Mouse (Mus musculus) neural tube, embryonic 14.5 days (tissue): ENCODE measurements around the gene Wdr92. TPM values are rescaled to one million over a fixed set of nuclear protein-coding genes. Genes with fewer than 3 reads are reported as not detected.

Experiments used
- ATAC-seq: fragments of 200-750 bp; cut with Nextera tagmentation; 2 replicates; pipeline ENCODE4 v1.8.0; 2017; ENCODE audit warnings: low read depth, mild to moderate bottlenecking, moderate TSS enrichment, moderate library complexity
- H3K27ac ChIP-seq: fragments of 300-500 bp; sonication (generic); 2 replicates; pipeline ENCODE4 v1.5.1; 2014; ENCODE audit warnings: low read depth, mild to moderate bottlenecking, control low read depth, low read length, moderate library complexity, mixed read lengths
- H3K27me3 ChIP-seq: fragments of 300-500 bp; sonication (generic); 2 replicates; pipeline ENCODE4 v1.6.1; 2014; ENCODE audit warnings: low read length; ENCODE audit not compliant: control insufficient read depth, insufficient read depth
- H3K36me3 ChIP-seq: fragments of 300-500 bp; sonication (generic); 2 replicates; pipeline ENCODE4 v1.6.1; 2014; ENCODE audit warnings: low read length, mixed read lengths; ENCODE audit not compliant: control insufficient read depth, insufficient read depth
- H3K4me1 ChIP-seq: fragments of 300-500 bp; sonication (generic); 2 replicates; pipeline ENCODE4 v1.6.1; 2014; ENCODE audit warnings: low read length; ENCODE audit not compliant: control insufficient read depth, insufficient read depth
- H3K4me2 ChIP-seq: fragments of 300-500 bp; sonication (generic); 2 replicates; pipeline ENCODE4 v1.6.1; 2014; ENCODE audit warnings: mild to moderate bottlenecking, low read depth, low read length, control low read depth
- H3K4me3 ChIP-seq: fragments of 300-500 bp; sonication (generic); 2 replicates; pipeline ENCODE4 v1.5.1; 2014; ENCODE audit warnings: low read depth, low read length, control low read depth, mixed read lengths
- H3K9ac ChIP-seq: fragments of 300-500 bp; sonication (generic); replicated peaks from 2 replicates; pipeline ENCODE4 v1.6.1; 2014; ENCODE audit warnings: low read depth, mild to moderate bottlenecking, control low read depth, low read length, mixed read lengths
- H3K9me3 ChIP-seq: fragments of 300-500 bp; sonication (generic); 2 replicates; pipeline ENCODE4 v1.6.1; 2016; ENCODE audit warnings: low read length; ENCODE audit not compliant: control insufficient read depth
- WGBS: fragments of 180-500 bp; shearing (Covaris S2); extraction: QIAGEN DNeasy Blood & Tissue Kit; methylation state at CpG from one replicate; pipeline ENCODE4 v1.1.7; 2014; 5-methylcytosine and 5-hydroxymethylcytosine counted together
- polyA plus RNA-seq: library from polyadenylated mRNA; unstranded; fragments of >200 nt; fragmentation: Nextera tagmentation; extraction: Ambion mirVana; gene quantifications from 2 replicates; pipeline ENCODE4 v1.2.1, GENCODE M21; 2014

The Wdr92 gene
- 18.4 and 20.4 TPM in 2 replicates for polyA plus RNA-seq

DNA sequence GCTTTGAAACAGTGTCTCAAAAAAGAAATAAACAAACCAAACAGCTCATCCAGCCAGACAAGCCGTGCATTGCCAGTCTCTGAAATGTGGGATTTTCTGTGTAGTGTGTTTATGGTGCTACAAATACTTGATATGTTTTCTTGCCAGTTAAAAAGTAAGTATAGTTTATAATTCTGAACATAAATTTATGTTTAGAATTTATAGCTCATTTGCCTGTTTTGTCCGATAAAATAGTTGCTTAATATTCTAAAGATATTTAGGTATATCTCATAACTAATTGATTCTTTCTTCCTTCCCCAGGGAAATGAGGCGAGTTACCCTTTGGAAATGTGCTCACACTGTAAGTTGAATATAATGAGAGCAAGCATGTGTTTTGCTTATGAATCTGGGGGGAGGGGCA is at the start of gene Wdr92:
TSS of gene Wdr92 (plus strand) at position 301 of the 400 bp plus-strand sequence.
- no peaks in the 10 kb centered on the region for H3K27me3 ChIP-seq
- no peaks in the 10 kb centered on the region for H3K36me3 ChIP-seq
- no peak within 1 kb of the TSS for H3K9ac ChIP-seq
- no peak within 1 kb of the TSS for H3K4me2 ChIP-seq
- no peaks in the 10 kb centered on the region for H3K9me3 ChIP-seq
- H3K27ac ChIP-seq: no peak within 1 kb of the TSS
- WGBS: 68% methylated on average over 3 of the region's 3 CpGs
- ATAC-seq: no peak
- no peaks in the 10 kb centered on the region for H3K4me1 ChIP-seq
- H3K4me3 ChIP-seq: no peak within 1 kb of the TSS

DNA sequence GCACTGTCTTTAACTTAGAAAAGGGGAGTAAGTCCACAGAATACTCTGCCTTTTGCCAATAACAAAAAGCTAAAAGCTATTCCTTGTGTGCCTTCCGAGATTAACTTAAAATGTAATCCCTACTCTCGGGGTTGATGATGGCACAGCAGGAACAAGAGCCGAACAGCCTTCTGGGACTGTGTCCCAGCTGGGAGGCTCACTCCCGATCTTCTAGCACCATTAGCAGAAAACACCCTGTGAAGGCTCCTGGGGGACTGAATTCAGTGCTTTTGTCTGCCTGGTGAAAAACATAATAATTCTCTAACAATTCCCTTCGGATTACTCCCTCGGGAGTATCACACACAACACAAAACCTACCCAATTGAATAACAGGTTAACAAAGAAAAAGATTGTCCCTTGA is 46.3 kb upstream of the Wdr92 start:
- no peak for ATAC-seq
- no peaks in the 10 kb centered on the region for H3K27me3 ChIP-seq
- no peak overlapping the region for H3K9ac ChIP-seq
- H3K4me3 ChIP-seq: no peak overlapping the region
- WGBS: 18% methylated on average over 6 of the region's 6 CpGs
- no peak overlapping the region for H3K27ac ChIP-seq
- no peaks in the 10 kb centered on the region for H3K9me3 ChIP-seq
- H3K4me1 ChIP-seq: no peaks in the 10 kb centered on the region
- H3K36me3 ChIP-seq: no peaks in the 10 kb centered on the region
- H3K4me2 ChIP-seq: no peak overlapping the region

DNA sequence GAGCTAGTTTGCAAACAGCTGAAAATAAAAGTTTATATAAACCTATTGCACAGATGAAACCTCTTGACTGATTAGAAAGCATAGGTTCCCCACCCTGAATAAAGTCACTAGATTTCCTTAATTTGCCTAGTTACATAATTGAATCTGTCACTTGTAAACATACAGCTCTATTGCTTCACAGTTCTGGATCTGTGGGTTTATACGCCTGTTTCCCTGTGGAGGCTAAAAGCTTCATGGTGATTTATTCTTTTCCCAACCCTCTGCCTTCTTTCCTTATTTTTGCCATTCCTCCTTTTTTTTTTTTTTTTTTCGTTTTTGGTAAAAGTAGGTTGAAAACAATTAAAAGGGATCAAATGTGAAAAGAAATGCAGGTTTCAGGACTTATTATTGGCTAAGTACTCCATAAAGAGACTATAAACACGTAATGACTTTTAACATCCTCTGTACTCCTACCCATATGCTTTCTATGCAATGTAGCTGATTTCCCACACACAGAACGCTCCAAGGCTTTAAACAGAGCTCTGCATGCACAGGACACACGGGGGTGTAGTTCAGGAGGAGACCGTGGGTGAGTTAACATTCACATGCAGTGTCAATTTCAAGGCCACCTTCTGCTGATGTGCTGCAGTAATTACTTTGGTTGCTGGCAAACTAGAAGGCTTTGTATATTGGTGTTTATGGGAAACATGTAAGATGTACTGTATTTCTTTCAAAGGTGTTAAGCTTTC is 43.4 kb upstream of the Wdr92 start:
- ATAC-seq: no peak
- no peaks in the 10 kb centered on the region for H3K27me3 ChIP-seq
- no peaks in the 10 kb centered on the region for H3K36me3 ChIP-seq
- no peaks in the 10 kb centered on the region for H3K4me1 ChIP-seq
- H3K4me2 ChIP-seq: no peak overlapping the region
- H3K27ac ChIP-seq: no peak overlapping the region
- WGBS: 58% methylated on average over 6 of the region's 6 CpGs
- H3K4me3 ChIP-seq: no peak overlapping the region
- no peak overlapping the region for H3K9ac ChIP-seq
- no peaks in the 10 kb centered on the region for H3K9me3 ChIP-seq

DNA sequence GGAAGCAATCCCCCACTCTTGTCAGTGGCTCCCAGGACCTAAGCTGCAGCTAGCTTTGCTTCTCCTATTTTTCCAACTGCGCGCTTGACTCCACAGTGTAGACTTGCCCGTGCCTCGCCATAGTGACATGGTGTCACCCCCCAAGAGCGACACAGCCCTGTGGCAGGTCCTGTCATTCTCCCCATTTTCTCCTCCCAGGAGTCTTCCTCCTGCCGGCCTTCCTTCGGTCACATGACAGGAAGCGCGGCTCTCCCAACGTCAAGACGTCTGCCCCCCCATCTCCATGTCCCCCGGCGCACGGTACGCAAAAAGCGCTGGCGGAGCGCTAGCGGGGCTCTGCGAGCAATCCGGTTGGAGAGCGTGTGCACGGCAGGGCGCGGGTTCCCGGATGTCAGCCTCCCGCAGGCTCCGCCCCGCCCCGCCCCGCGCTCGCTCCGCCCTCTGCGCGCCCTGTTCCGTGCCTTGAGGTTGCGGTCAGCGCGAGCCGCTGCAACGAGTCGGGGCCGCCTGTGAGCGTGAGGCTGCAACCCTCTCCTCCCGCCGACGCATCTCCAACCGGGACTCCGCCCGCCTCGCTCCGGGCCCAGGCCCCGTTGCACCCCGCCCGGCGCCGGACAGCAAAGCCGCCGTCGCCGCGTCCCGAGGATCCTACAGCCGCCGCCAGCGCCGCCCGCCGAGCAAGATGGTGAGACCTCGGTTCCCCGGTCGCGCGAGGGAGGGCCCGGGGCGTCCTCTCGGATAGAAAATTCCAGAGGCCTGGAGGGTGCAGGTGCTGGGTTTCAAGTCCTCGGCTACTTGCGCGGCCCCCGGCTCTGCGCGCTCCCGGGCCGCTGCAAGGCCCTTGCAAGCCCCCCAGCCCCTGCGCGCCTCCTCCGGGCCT is 22.8 kb upstream of the Wdr92 start, which contains the start of gene Ppp3r1:
TSS of gene Ppp3r1 (plus strand) at position 406 of the 880 bp plus-strand sequence.
- Histone ChIP-seq H3K4me2 (peak within 1 kb of the TSS; percentile 73), H3K27ac (peak within 1 kb of the TSS; percentile 96), H3K9ac (peak within 1 kb of the TSS; percentile 98), H3K27me3 (no peaks in the 10 kb centered on the region), H3K9me3 (no peaks in the 10 kb centered on the region), H3K4me1 (peaks cover 17% of the 10 kb centered on the region), H3K36me3 (no peaks in the 10 kb centered on the region), H3K4me3 (peak within 1 kb of the TSS; percentile 97)
- WGBS: under 1% methylated on average over 84 of the region's 89 CpGs
- peak; percentile 98 for ATAC-seq

DNA sequence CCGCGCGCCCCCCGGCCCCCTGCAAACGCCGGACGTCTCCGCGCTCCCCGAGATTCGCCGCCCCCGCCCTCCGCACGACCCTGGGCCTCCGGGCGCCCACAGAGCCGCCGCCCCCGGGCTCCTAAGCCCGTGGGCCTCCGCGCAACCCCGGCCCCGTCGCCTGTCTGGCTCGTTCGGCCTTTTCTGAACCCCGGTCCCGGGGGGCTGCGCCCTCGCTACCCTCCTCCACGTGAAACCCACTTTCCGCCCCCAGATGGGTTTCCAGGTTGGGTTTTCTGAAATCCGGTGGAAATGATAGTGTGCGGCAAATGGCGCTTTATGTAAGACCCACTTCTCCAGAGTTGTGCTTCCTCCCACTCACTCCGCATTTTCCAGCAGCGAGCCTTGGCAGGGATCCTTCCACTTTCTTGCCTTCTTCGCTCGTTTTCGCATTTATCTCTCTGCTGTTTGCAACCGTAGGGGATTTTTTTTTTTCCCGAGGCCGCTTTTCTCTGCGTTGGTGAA is 22.1 kb upstream of the Wdr92 start:
- WGBS: under 1% methylated on average over 28 of the region's 46 CpGs
- no peaks in the 10 kb centered on the region for H3K27me3 ChIP-seq
- peaks cover 17% of the 10 kb centered on the region for H3K4me1 ChIP-seq
- H3K9me3 ChIP-seq: no peaks in the 10 kb centered on the region
- peak overlapping the region; percentile 97 for H3K4me3 ChIP-seq
- ATAC-seq: peak; percentile 38
- peak overlapping the region; percentile 73 for H3K4me2 ChIP-seq
- H3K36me3 ChIP-seq: no peaks in the 10 kb centered on the region
- H3K27ac ChIP-seq: peak overlapping the region; percentile 96
- H3K9ac ChIP-seq: peak overlapping the region; percentile 98

DNA sequence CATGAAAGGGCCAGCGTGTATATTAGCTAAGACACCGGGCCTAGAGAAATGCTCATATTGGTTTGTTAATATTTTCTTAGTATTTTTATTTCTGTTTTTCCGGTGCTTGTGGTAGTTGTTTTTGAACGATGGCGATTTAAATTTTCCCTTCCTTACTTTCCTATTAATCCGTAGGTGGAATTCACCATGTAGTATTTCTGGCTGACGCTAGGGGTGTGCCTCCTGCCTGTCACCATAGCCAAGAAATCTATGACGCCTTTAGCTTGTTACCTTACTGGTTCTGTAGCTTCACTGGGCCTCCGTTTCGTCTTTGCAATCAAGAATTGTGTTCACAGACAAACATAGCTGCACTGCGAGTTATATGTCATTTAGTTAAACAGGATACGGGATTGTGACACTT is 21.7 kb upstream of the Wdr92 start:
- peak overlapping the region; percentile 97 for H3K4me3 ChIP-seq
- peak overlapping the region; percentile 96 for H3K27ac ChIP-seq
- H3K9ac ChIP-seq: peak overlapping the region; percentile 98
- H3K36me3 ChIP-seq: no peaks in the 10 kb centered on the region
- no peaks in the 10 kb centered on the region for H3K9me3 ChIP-seq
- H3K27me3 ChIP-seq: no peaks in the 10 kb centered on the region
- WGBS: 3% methylated on average over 12 of the region's 12 CpGs
- peak overlapping the region; percentile 73 for H3K4me2 ChIP-seq
- ATAC-seq: no peak
- peaks cover 17% of the 10 kb centered on the region for H3K4me1 ChIP-seq

DNA sequence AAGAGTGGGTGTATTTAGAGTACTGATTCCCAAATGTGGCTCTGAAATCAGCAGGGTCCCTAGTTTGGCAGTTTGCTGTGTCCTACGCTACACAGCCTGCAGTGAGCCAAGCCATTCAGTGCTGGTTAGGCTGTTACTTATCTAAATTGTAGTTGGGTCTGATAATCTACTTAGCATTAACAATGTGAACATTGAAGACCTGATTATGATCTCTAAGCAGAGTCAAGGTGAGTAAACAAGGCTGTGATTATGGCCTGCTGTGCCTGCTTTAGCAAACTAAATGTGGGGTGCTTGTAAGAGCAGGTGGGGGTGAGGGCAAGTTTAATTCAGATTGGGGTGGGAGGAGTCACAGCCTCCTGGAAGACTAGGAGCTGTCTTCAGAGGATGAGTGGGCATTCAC is 18.0 kb upstream of the Wdr92 start:
- ATAC-seq: no peak
- no peak overlapping the region for H3K9ac ChIP-seq
- no peaks in the 10 kb centered on the region for H3K9me3 ChIP-seq
- H3K27ac ChIP-seq: no peak overlapping the region
- peaks cover 14% of the 10 kb centered on the region for H3K4me1 ChIP-seq
- H3K4me2 ChIP-seq: no peak overlapping the region
- H3K4me3 ChIP-seq: no peak overlapping the region
- WGBS: 76% methylated on average over 1 of the region's 1 CpGs
- no peaks in the 10 kb centered on the region for H3K27me3 ChIP-seq
- no peaks in the 10 kb centered on the region for H3K36me3 ChIP-seq

DNA sequence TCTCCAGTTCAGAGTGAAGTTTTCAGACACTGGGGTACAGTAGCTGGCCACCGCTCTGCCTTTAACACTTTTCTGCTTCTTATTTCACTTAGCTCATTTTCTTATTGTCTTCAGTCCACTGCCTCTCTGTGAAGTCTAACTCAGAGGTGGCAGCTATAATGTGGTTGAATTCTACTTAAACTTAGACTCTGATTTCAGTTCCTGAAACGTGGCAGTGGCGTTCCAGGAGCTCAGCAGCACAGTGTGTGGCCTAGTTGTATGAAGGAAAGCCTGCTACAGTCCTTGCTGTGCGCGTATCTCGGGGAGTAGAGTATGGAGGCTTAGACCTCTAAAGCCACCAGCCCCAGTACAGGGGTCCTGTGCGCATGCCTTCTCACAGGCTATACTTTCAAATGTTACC is 15.3 kb upstream of the Wdr92 start:
- Histone ChIP-seq H3K27ac (no peak overlapping the region), H3K9ac (no peak overlapping the region), H3K36me3 (no peaks in the 10 kb centered on the region), H3K27me3 (no peaks in the 10 kb centered on the region), H3K4me1 (peaks cover 6% of the 10 kb centered on the region), H3K4me3 (no peak overlapping the region), H3K9me3 (no peaks in the 10 kb centered on the region), H3K4me2 (no peak overlapping the region)
- WGBS: 92% methylated on average over 7 of the region's 7 CpGs
- ATAC-seq: no peak

DNA sequence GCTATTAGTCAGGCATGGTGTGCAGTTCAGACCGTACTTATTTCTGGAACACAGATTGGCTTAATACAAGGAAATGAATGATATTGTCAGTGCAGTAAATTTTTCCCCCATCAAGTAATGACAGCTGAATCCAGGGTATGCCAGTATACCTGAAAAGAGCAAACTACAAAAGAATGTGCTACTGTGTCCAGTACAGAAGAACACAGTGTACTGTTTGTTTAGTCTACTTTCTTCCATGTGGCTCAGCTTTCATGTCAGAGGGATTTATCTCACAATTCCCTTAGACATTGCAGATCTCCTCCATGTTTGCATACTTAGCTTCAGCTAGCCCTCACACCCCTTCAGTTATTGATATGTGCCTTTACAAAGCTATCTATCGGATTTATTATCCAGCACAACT is 12.6 kb upstream of the Wdr92 start:
- Histone ChIP-seq H3K4me2 (no peak overlapping the region), H3K4me3 (no peak overlapping the region), H3K27me3 (no peaks in the 10 kb centered on the region), H3K9ac (no peak overlapping the region), H3K4me1 (0 out of 2 replicates have a peak, but pooled peaks cover 3% of the 10 kb centered on the region), H3K27ac (no peak overlapping the region), H3K36me3 (no peaks in the 10 kb centered on the region), H3K9me3 (no peaks in the 10 kb centered on the region)
- 81% methylated on average over 2 of the region's 2 CpGs for WGBS
- no peak for ATAC-seq
